Mouse (Mus musculus) heart, embryonic 14.5 days (tissue): ENCODE measurements around the gene Rbms1. TPM values are rescaled to one million over a fixed set of nuclear protein-coding genes. Genes with fewer than 3 reads are reported as not detected.

Experiments used
- ATAC-seq: fragments of 200-750 bp; cut with Nextera tagmentation; 2 replicates; pipeline ENCODE4 v1.8.0; 2017; ENCODE audit warnings: low read depth, moderate TSS enrichment; ENCODE audit not compliant: insufficient number of reproducible peaks, insufficient read depth, low FRiP score
- H3K27ac ChIP-seq, 2 experiments: fragments of 200-500 bp in 1 of 2; fragments of 300-500 bp in 1 of 2; sonication (generic) in 1 of 2; replicated peaks in 1 of 2; 2 replicates each; pipeline ENCODE4 v1.5.1; 2012 to 2014; ENCODE audit warnings: low read depth in 2 of 2, low read length in 2 of 2, control low read depth in 1 of 2, mild to moderate bottlenecking in 1 of 2, mixed read lengths in 1 of 2; ENCODE audit not compliant: control insufficient read depth in 1 of 2, insufficient read depth in 1 of 2
- H3K27me3 ChIP-seq: fragments of 300-500 bp; sonication (generic); 2 replicates; pipeline ENCODE4 v1.6.1; 2014; ENCODE audit warnings: mild to moderate bottlenecking, low read length, control low read depth; ENCODE audit not compliant: control insufficient read depth, insufficient read depth
- H3K36me3 ChIP-seq: fragments of 300-500 bp; sonication (generic); 2 replicates; pipeline ENCODE4 v1.6.1; 2014; ENCODE audit warnings: mild to moderate bottlenecking, control low read depth, low read length, mixed read lengths; ENCODE audit not compliant: control insufficient read depth, insufficient read depth
- H3K4me1 ChIP-seq, 2 experiments: fragments of 200-500 bp in 1 of 2; fragments of 300-500 bp in 1 of 2; sonication (generic) in 1 of 2; 2 replicates each; pipeline ENCODE4 v1.6.1; 2012 to 2014; ENCODE audit warnings: low read length in 2 of 2, control low read depth in 1 of 2, mixed read lengths in 1 of 2; ENCODE audit not compliant: control insufficient read depth in 2 of 2, insufficient read depth in 2 of 2
- H3K4me2 ChIP-seq: fragments of 300-500 bp; sonication (generic); 2 replicates; pipeline ENCODE4 v1.6.1; 2014; ENCODE audit warnings: mild to moderate bottlenecking, low read length
- H3K4me3 ChIP-seq, 2 experiments: fragments of 200-500 bp in 1 of 2; fragments of 300-500 bp in 1 of 2; sonication (generic) in 1 of 2; 2 replicates each; pipeline ENCODE4 v1.5.1; 2012 to 2014; ENCODE audit warnings: low read length in 2 of 2, mild to moderate bottlenecking in 2 of 2, control low read depth in 1 of 2, low read depth in 1 of 2, moderate library complexity in 1 of 2; ENCODE audit not compliant: control insufficient read depth in 1 of 2, insufficient read depth in 1 of 2
- H3K9ac ChIP-seq: fragments of 300-500 bp; sonication (generic); 2 replicates; pipeline ENCODE4 v1.6.1; 2014; ENCODE audit warnings: mild to moderate bottlenecking, low read length
- H3K9me3 ChIP-seq: fragments of 300-500 bp; sonication (generic); 2 replicates; pipeline ENCODE4 v1.6.1; 2016; ENCODE audit warnings: low read length, control low read depth; ENCODE audit not compliant: control insufficient read depth
- WGBS: fragments of 180-500 bp; shearing (Covaris S2); extraction: QIAGEN DNeasy Blood & Tissue Kit; methylation state at CpG from one replicate; pipeline ENCODE4 v1.1.7; 2014; 5-methylcytosine and 5-hydroxymethylcytosine counted together
- polyA plus RNA-seq: library from polyadenylated mRNA; unstranded; fragments of >200 nt; fragmentation: Nextera tagmentation; extraction: Ambion mirVana; gene quantifications from 2 replicates; pipeline ENCODE4 v1.2.1, GENCODE M21; 2014

Rbms1 gene
- polyA plus RNA-seq, 1 experiment from 2014 or later: 79.7 TPM

DNA sequence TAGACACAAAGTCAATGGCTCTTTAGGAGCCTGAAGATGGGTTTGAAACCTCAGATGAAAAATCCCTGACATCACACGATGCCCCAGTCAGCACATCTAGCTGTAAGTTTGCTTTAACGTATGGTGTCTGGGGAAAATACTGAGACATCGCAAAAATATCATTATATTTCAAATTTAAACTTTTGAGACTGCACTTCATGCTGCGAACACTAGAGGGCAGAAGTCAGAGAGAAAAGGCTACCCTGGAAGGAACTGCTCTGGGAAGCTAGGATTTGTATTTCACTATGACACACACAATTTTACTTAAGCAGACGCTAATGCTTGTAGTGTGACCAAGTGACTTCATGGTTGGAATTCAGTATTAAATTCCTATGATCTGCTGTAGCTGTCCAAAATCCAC lies 242.1 kb downstream of the Rbms1 start:
- H3K4me2 ChIP-seq: no peak overlapping the region
- ATAC-seq: no peak
- no peak overlapping the region for H3K4me3 ChIP-seq
- H3K27me3 ChIP-seq: no peaks in the 10 kb centered on the region
- no peaks in the 10 kb centered on the region for H3K36me3 ChIP-seq
- H3K27ac ChIP-seq: peak overlapping the region; percentile 81 to 84
- H3K4me1 ChIP-seq: peaks cover 16 to 18% of the 10 kb centered on the region in 2 experiments
- no peak overlapping the region for H3K9ac ChIP-seq
- H3K9me3 ChIP-seq: no peaks in the 10 kb centered on the region
- WGBS: 21% methylated on average over 5 of the region's 5 CpGs

DNA sequence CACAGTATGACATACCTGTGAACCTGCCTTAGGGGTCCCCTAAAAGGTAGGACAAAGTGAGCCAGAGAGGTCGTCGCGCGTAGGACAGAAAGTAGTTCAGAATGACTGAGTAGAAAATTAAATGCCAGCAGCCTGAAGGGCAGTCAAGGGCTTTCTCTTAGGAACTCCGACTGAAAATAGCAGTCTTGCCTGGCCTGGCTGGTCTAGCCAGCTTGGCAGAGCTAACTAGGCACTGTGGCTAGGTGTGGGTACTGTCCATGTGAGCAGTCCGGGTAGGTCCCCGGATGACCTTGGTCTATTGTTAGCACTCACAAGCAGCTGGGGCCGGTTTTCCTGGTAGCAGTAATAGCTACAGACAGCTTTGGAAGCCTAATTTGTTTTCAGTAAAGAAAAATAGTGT lies 242.8 kb downstream of the Rbms1 start:
- 0 out of 2 replicates have a peak overlapping the region, but pooled peaks have one; percentile 30 for H3K9ac ChIP-seq
- peak; percentile 80 for ATAC-seq

DNA sequence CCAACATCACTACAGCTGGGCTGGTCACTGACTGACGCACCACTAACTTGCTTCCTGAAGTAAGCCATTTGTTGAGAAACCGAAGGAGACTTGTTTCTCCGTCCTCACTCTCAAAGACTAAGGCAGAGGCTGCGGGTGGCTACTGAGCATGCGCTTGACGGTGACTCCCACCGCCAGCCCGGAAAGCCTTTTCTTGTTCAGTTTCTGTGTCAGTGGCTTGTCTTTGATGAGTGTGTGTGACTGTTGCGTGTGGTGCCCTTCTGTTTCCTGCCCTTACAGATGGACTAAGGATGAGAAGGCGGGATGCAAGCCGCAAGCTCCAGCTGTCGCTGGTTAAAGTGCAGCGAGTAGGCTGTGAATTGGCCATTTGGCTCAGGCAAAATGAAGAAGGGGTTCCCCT lies 245.6 kb downstream of the Rbms1 start:
- no peak for ATAC-seq
- peaks cover 16 to 17% of the 10 kb centered on the region in 2 experiments for H3K4me1 ChIP-seq
- no peak overlapping the region for H3K4me3 ChIP-seq
- H3K4me2 ChIP-seq: peak overlapping the region; percentile 44
- 57% methylated on average over 13 of the region's 13 CpGs for WGBS
- H3K9ac ChIP-seq: no peak overlapping the region
- no peaks in the 10 kb centered on the region for H3K36me3 ChIP-seq
- no peaks in the 10 kb centered on the region for H3K9me3 ChIP-seq
- no peaks in the 10 kb centered on the region for H3K27me3 ChIP-seq
- no peak overlapping the region for H3K27ac ChIP-seq

More for the DNA sequence above, 242.8 kb downstream of the Rbms1 start:
- Histone ChIP-seq H3K27ac (peak overlapping the region; percentile 81 to 84), H3K4me1 (peaks cover 18 to 21% of the 10 kb centered on the region in 2 experiments), H3K4me2 (peak overlapping the region; percentile 23; the same call in 1 of the 2 replicates), H3K36me3 (no peaks in the 10 kb centered on the region), H3K4me3 (no peak overlapping the region), H3K27me3 (no peaks in the 10 kb centered on the region), H3K9me3 (no peaks in the 10 kb centered on the region)
- WGBS: 50% methylated on average over 8 of the region's 8 CpGs

DNA sequence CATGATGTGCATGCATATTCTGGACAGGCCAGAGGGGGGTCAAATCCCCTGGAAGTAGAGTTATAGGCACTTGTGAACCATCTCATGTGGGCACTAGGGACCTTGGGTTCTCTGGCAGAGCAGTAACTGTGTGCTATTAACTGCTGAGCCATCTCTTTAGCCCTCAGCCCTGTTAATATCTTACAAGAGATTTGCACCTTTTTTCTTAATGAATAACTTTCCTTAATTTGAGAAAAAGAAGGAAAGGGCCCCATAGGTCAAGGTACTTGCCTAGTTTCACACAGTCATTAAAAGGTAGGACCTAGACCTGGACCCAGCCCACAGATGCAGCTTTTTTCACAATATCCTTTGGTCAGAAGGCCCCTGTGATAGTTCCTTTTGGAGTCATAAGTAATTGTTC lies 246.4 kb downstream of the Rbms1 start:
- H3K4me3 ChIP-seq: no peak overlapping the region
- H3K4me1 ChIP-seq: peaks cover 15 to 16% of the 10 kb centered on the region in 2 experiments
- no peak overlapping the region for H3K27ac ChIP-seq
- H3K9ac ChIP-seq: no peak overlapping the region
- H3K4me2 ChIP-seq: no peak overlapping the region
- no peaks in the 10 kb centered on the region for H3K36me3 ChIP-seq
- no peaks in the 10 kb centered on the region for H3K27me3 ChIP-seq
- H3K9me3 ChIP-seq: no peaks in the 10 kb centered on the region
- ATAC-seq: no peak

DNA sequence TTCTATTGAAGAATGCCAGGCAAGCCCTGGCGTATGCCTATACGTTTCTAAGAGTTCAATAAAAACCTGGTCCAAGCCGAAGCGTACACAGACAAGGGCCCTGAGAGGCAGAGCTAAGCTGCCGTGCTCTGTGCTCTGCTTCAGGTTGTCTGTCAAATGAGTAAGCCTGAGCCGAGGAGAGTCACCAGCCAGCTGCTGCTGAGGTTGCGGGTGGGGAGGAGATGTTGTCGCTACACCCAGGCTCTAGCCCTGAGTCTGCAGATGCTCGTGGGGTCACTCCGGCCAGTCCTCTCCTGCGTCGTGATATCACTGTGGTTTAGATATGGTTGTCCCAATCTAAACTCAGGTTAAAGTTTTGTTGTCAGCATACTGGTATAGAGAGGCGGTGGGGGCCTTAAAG lies 247.2 kb downstream of the Rbms1 start:
- no peak overlapping the region for H3K4me3 ChIP-seq
- H3K36me3 ChIP-seq: no peaks in the 10 kb centered on the region
- no peak overlapping the region for H3K9ac ChIP-seq
- H3K4me1 ChIP-seq: peaks cover 20% of the 10 kb centered on the region in 2 experiments
- H3K27ac ChIP-seq: no peak overlapping the region
- H3K27me3 ChIP-seq: no peaks in the 10 kb centered on the region
- H3K9me3 ChIP-seq: no peaks in the 10 kb centered on the region
- ATAC-seq: no peak
- 67% methylated on average over 13 of the region's 13 CpGs for WGBS
- H3K4me2 ChIP-seq: no peak overlapping the region

DNA sequence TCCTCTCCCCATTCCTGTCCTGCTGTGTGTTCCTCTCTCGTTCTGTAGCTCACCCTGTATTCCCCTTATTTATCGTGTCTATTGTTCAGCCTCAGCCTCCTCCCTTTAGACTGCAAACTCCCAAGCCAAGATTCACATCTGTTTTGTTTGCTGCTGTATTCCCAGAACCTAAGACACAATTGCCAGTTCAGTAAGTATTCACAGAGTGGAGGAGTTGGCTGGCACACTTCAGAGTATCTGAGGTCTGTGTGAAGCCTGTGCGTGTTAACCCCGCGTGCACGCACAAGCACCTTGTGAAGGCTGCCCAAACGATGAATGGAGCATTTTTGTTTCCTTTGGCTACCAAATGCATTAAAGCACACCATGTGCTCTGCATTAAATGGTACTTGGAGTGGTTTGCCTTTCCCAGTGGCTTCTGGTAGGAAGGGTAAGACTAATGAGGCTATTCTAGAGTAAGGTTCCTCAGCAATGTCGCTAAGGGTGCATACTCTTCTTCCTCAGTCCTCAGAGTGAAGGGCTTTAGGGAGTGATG lies 248.0 kb downstream of the Rbms1 start:
- ATAC-seq: no peak
- WGBS: 71% methylated on average over 8 of the region's 8 CpGs

DNA sequence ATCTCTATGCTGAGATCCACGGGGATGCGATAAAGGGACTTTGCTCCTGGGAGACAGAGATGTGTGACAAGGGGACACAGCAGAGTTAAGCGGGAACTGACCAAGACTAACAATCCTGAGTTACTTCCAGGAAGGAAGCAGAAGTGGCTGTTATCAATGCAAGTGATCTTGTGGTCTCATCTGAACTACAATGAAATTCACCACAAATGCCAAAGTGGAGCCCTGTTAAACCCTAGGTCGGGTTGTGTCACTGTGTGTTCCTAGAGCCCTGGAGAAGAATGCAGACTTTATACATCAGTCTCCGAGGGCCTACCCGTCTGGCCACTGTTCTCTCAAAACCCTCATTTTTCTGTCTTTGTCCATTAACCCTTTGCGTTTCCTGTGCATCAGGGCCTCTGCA lies 248.5 kb downstream of the Rbms1 start:
- H3K4me1 ChIP-seq: peaks cover 14 to 15% of the 10 kb centered on the region in 2 experiments

More for the DNA sequence above, 248.0 kb downstream of the Rbms1 start:
- Histone ChIP-seq H3K4me3 (no peak overlapping the region), H3K9ac (no peak overlapping the region), H3K4me2 (no peak overlapping the region), H3K9me3 (no peaks in the 10 kb centered on the region), H3K27me3 (no peaks in the 10 kb centered on the region), H3K27ac (no peak overlapping the region), H3K36me3 (no peaks in the 10 kb centered on the region), H3K4me1 (peaks cover 16 to 17% of the 10 kb centered on the region in 2 experiments)

DNA sequence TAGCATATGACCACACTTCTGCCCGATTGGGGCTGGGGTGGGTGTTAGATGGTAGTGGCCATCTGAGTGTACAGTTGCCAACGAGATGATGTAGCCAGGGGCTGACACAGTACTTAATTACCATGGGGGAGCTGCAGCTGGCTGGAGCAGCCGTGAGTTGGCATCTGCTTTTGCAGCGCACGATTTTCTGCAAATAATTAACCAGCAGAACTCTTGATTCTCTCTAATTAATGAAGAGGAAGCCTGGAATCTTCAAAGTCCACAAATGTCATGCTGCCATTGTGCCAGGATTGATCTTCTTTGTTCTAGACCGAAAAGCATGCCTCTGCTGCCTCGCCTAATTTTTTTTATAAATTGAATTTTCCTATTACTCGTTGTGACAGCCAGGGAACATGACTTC lies 249.1 kb downstream of the Rbms1 start:
- H3K4me2 ChIP-seq: no peak overlapping the region
- H3K4me3 ChIP-seq: no peak overlapping the region
- H3K36me3 ChIP-seq: no peaks in the 10 kb centered on the region
- H3K27me3 ChIP-seq: no peaks in the 10 kb centered on the region
- no peak overlapping the region for H3K9ac ChIP-seq
- no peak for ATAC-seq
- H3K9me3 ChIP-seq: no peaks in the 10 kb centered on the region
- H3K27ac ChIP-seq: no peak overlapping the region
- peaks cover 14 to 17% of the 10 kb centered on the region in 2 experiments for H3K4me1 ChIP-seq
- 79% methylated on average over 8 of the region's 8 CpGs for WGBS

More for the DNA sequence above, 248.5 kb downstream of the Rbms1 start:
- Histone ChIP-seq H3K9me3 (no peaks in the 10 kb centered on the region), H3K36me3 (no peaks in the 10 kb centered on the region), H3K4me2 (no peak overlapping the region), H3K27me3 (no peaks in the 10 kb centered on the region), H3K4me3 (no peak overlapping the region), H3K27ac (no peak overlapping the region), H3K9ac (no peak overlapping the region)
- WGBS: 71% methylated on average over 7 of the region's 7 CpGs
- no peak for ATAC-seq
